Mouse (Mus musculus): ENCODE measurements at regions not wholly inside any gene's neighbourhood (a gene's known extent, or its start where the extent isn't known, plus 50 kb on each side); places are given as distances from the start of the nearest gene placed in this dataset.

- peak; percentile 67; the same call in 1 of the 2 replicates for ATAC-seq
These were observed 102.2 kb upstream of the Gas2 start for GRCm38 (mm10) chr7:51759536-51760153.

GRCm38 (mm10) chr7:51767066-51767465 lies 94.7 kb upstream of the Gas2 start:
- no peak overlapping the region for H3K4me3 ChIP-seq (ENCODE audit: low read depth, low read length)
- no peaks in the 10 kb centered on the region for H3K36me3 ChIP-seq (ENCODE audit: insufficient read depth)
- no peak for DNase-seq
- H3K9ac ChIP-seq: no peak overlapping the region
- no peak for ATAC-seq
- H3K9me3 ChIP-seq (ENCODE audit: low read length): no peaks in the 10 kb centered on the region
- no peak overlapping the region for H3K27ac ChIP-seq (ENCODE audit: low read depth, low read length)
- no peak for TF ChIP-seq CTCF (IDR thresholded peaks at IDR 0.05; ENCODE audit: low read depth)
- H3K4me2 ChIP-seq (ENCODE audit: low read depth): no peak overlapping the region
- H3K4me1 ChIP-seq (ENCODE audit: insufficient read depth): peaks cover 4% of the 10 kb centered on the region; the same call in 1 of the 2 replicates
- H3K27me3 ChIP-seq (ENCODE audit: insufficient read depth, low read length): no peaks in the 10 kb centered on the region

More at GRCm38 (mm10) chr7:51759536-51760153, 102.2 kb upstream of the Gas2 start:
- Histone ChIP-seq H3K4me3 (ENCODE audit: low read depth, low read length) (no peak overlapping the region), H3K4me2 (ENCODE audit: low read depth) (no peak overlapping the region), H3K4me1 (ENCODE audit: insufficient read depth) (0 out of 2 replicates have a peak, but pooled peaks cover 6% of the 10 kb centered on the region), H3K27me3 (ENCODE audit: insufficient read depth, low read length) (no peaks in the 10 kb centered on the region), H3K27ac (ENCODE audit: low read depth, low read length) (no peak overlapping the region; the same call in 1 of the 2 replicates), H3K9ac (no peak overlapping the region), H3K36me3 (ENCODE audit: insufficient read depth) (no peaks in the 10 kb centered on the region), H3K9me3 (ENCODE audit: low read length) (no peaks in the 10 kb centered on the region)
- no peak for TF ChIP-seq CTCF (IDR thresholded peaks at IDR 0.05; ENCODE audit: low read depth)
- peak; percentile 53 for DNase-seq
- WGBS: 53% methylated on average over 3 of the region's 3 CpGs

GRCm38 (mm10) chr7:51771895-51772871 lies 89.6 kb upstream of the Gas2 start:
- no peaks in the 10 kb centered on the region for H3K36me3 ChIP-seq (ENCODE audit: insufficient read depth)
- peak overlapping the region; percentile 57 for H3K27ac ChIP-seq (ENCODE audit: low read depth, low read length)
- peaks cover 11% of the 10 kb centered on the region; the same call in 1 of the 2 replicates for H3K4me1 ChIP-seq (ENCODE audit: insufficient read depth)
- no peak for TF ChIP-seq CTCF (IDR thresholded peaks at IDR 0.05; ENCODE audit: low read depth)
- WGBS: 27% methylated on average over 8 of the region's 8 CpGs
- DNase-seq (peak; percentile 78), ATAC-seq (peak; percentile 94)
- peak overlapping the region; percentile 17; the same call in 1 of the 2 replicates for H3K4me2 ChIP-seq (ENCODE audit: low read depth)
- no peaks in the 10 kb centered on the region for H3K27me3 ChIP-seq (ENCODE audit: insufficient read depth, low read length)
- H3K9me3 ChIP-seq (ENCODE audit: low read length): no peaks in the 10 kb centered on the region
- no peak overlapping the region for H3K4me3 ChIP-seq (ENCODE audit: low read depth, low read length)
- no peak overlapping the region for H3K9ac ChIP-seq

GRCm38 (mm10) chr7:51775968-51776367 lies 85.8 kb upstream of the Gas2 start:
- Histone ChIP-seq H3K4me3 (ENCODE audit: low read depth, low read length) (no peak overlapping the region), H3K4me1 (ENCODE audit: insufficient read depth) (peaks cover 11% of the 10 kb centered on the region; the same call in 1 of the 2 replicates), H3K9me3 (ENCODE audit: low read length) (no peaks in the 10 kb centered on the region), H3K4me2 (ENCODE audit: low read depth) (no peak overlapping the region), H3K27ac (ENCODE audit: low read depth, low read length) (no peak overlapping the region), H3K27me3 (ENCODE audit: insufficient read depth, low read length) (no peaks in the 10 kb centered on the region), H3K36me3 (ENCODE audit: insufficient read depth) (no peaks in the 10 kb centered on the region), H3K9ac (no peak overlapping the region)
- no peak for TF ChIP-seq CTCF (IDR thresholded peaks at IDR 0.05; ENCODE audit: low read depth)
- DNase-seq: no peak
- no peak for ATAC-seq
- 85% methylated on average over 1 of the region's 1 CpGs for WGBS

- TF ChIP-seq CTCF (IDR thresholded peaks at IDR 0.05; ENCODE audit: low read depth): no peak
- H3K27ac ChIP-seq (ENCODE audit: low read depth, low read length): peak overlapping the region; percentile 24; the same call in 1 of the 2 replicates
- no peak overlapping the region for H3K4me2 ChIP-seq (ENCODE audit: low read depth)
- H3K4me1 ChIP-seq (ENCODE audit: insufficient read depth): peaks cover 6% of the 10 kb centered on the region; the same call in 1 of the 2 replicates
- no peaks in the 10 kb centered on the region for H3K36me3 ChIP-seq (ENCODE audit: insufficient read depth)
- DNase-seq (peak; percentile 26), ATAC-seq (peak; percentile 70)
- H3K9ac ChIP-seq: no peak overlapping the region
- H3K27me3 ChIP-seq (ENCODE audit: insufficient read depth, low read length): no peaks in the 10 kb centered on the region
- 34% methylated on average over 4 of the region's 4 CpGs for WGBS
- H3K9me3 ChIP-seq (ENCODE audit: low read length): no peaks in the 10 kb centered on the region
- no peak overlapping the region for H3K4me3 ChIP-seq (ENCODE audit: low read depth, low read length)
These were observed 78.6 kb upstream of the Gas2 start for GRCm38 (mm10) chr7:51783070-51783776.

- no peak for TF ChIP-seq CTCF (IDR thresholded peaks at IDR 0.05; ENCODE audit: low read depth)
- no peak overlapping the region for H3K9ac ChIP-seq
- H3K4me2 ChIP-seq (ENCODE audit: low read depth): peak overlapping the region; percentile 1; the same call in 1 of the 2 replicates
These were observed 77.7 kb upstream of the Gas2 start for GRCm38 (mm10) chr7:51783923-51784686.

More at GRCm38 (mm10) chr7:51783923-51784686, 77.7 kb upstream of the Gas2 start:
- DNase-seq (peak; percentile 58), ATAC-seq (peak; percentile 81)
- no peaks in the 10 kb centered on the region for H3K36me3 ChIP-seq (ENCODE audit: insufficient read depth)
- no peak overlapping the region for H3K4me3 ChIP-seq (ENCODE audit: low read depth, low read length)
- 0 out of 2 replicates have a peak overlapping the region, but pooled peaks have one; percentile 10 for H3K27ac ChIP-seq (ENCODE audit: low read depth, low read length)
- H3K27me3 ChIP-seq (ENCODE audit: insufficient read depth, low read length): no peaks in the 10 kb centered on the region
- no peaks in the 10 kb centered on the region for H3K9me3 ChIP-seq (ENCODE audit: low read length)
- peaks cover 6% of the 10 kb centered on the region; the same call in 1 of the 2 replicates for H3K4me1 ChIP-seq (ENCODE audit: insufficient read depth)
- 10% methylated on average over 14 of the region's 14 CpGs for WGBS
